Mouse (Mus musculus): Measurements from ENCODE around the gene Phactr2. TPM values are rescaled to one million over a fixed set of nuclear protein-coding genes. Genes with fewer than 3 reads are reported as not detected.

Phactr2 gene
- polyA plus RNA-seq, 1 experiment from 2014 or later: 70.5 TPM

Other genes starting within 250 kb of the Phactr2 start
- gene Fuca2, start 25.1 kb upstream of the Phactr2 start, polyA plus RNA-seq (2014; fragmentation: Nextera tagmentation; extraction: Ambion mirVana): 52.5 and 57.7 TPM in 2 replicates
- gene Adat2, start 78.5 kb upstream of the Phactr2 start, polyA plus RNA-seq (2014; fragmentation: Nextera tagmentation; extraction: Ambion mirVana): 2.6 and 3.3 TPM in 2 replicates
- gene Pex3, start 78.7 kb upstream of the Phactr2 start, polyA plus RNA-seq (2014; fragmentation: Nextera tagmentation; extraction: Ambion mirVana): 22.4 and 22.5 TPM in 2 replicates